Mouse (Mus musculus) megakaryocyte progenitor cell, adult 5-6 weeks (primary cell): Measurements from ENCODE around the gene Rps6. TPM values are rescaled to one million over a fixed set of nuclear protein-coding genes. Genes with fewer than 3 reads are reported as not detected.
"Not testable (repeated sequence)": the region's sequence is repeated elsewhere in the genome, so short reads cannot be mapped to it uniquely, and the experiment has no call there.

Experiments used
- ATAC-seq: replicated peaks from 2 replicates; pipeline ENCODE4 v1.8.0; 2016; ENCODE audit warnings: mild to moderate bottlenecking, moderate TSS enrichment, inconsistent platforms; ENCODE audit not compliant: poor library complexity
- total RNA-seq, 2 experiments: library from RNA; stranded (forward) in 1 of 2; stranded (reverse) in 1 of 2; fragments of 157-497, 149-512 nt in 1 of 2; fragments of 200-1000 nt in 1 of 2; gene quantifications; 2 replicates each; pipeline versions ENCODE4 v1.2.3 to v1.2.4; 2015 to 2017

The Rps6 gene
- total RNA-seq, 2 experiments from 2014 or later = 1,647 to 4,597 TPM

- ATAC-seq = no peak
Measured at GRCm38 (mm10) chr4:86852813-86853590, 4.2 kb downstream of the Rps6 start.

DNA sequence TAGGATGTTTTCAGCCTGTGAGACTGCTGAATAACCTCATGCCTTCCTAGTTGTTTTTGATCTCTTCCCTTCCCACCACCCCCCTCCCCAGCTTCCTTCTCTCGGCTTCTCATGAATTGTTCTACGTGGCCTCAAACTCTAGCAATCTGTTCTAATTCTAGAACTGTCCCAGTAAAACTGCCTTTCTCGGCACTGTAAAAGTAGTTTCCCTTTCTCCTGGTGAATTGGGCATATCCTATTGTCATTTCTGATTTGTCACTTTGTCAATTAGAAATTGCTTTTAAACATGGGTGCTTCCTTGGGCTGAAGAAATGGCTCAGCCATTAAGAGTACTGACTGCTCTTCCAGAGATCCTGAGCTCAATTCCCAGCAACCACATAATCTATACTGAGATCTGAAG is 5.2 kb downstream of the Rps6 start:
- ATAC-seq = 0 out of 2 replicates have a peak, but pooled peaks have one; percentile 16

DNA sequence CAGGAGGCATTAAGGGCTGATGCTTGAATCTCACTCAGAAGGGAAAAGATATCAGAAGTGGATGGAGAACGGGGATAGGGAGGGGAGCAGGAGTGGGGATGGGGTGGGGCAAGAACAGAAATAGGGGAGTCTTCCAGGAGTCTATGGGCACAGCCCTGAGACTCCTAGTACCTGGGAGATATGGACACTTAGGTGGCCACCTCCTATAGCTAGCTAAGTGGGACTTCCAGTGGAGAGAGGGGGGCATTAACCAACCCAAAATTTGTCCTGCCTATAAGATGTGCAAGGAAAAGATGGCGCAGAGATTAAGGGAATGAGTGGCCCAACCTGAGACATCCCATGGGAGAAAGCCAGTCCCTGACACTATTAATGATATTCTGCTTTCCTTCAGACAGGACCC is 5.9 kb downstream of the Rps6 start:
- ATAC-seq = no peak

- no peak for ATAC-seq
Measured at GRCm38 (mm10) chr4:86847246-86847645, 10.0 kb downstream of the Rps6 start.

DNA sequence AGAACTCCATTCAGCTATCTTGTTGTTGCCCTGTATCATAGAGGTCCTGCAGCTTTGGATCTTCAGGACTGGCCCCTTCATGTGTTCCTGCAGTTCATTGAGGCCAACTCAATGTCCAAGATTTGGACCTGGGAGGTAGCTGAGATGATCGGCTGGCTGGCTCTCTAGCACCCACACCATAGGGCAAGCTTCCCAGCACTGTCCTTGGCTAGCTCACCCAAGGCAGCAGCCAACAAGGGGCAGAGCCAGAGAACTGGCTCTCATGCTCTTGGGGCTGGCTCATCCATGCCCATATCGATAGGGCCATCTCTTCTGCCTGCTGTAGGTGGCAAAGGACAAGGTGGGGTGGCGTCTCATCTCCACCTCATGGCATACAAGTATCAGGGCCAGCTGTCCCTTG is 11.8 kb downstream of the Rps6 start:
- ATAC-seq = no peak

DNA sequence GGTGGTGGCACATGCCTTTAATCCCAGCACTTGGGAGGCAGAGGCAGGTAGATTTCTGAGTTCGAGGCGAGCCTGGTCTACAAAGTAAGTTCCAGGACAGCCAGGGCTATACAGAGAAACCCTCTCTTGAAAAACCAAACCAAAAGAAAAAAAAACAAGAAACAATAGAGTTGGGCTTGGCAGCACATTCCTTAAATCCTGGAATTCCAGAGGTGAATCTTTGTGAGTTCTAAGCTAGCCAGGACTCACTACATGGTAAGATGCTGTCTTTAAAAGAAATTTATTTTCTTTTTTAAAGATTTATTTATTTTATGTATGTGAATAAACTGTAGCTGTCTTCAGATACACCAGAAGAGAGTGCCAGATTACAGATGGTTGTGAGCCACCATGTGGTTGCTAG is 16.1 kb downstream of the Rps6 start:
- ATAC-seq = not testable (repeated sequence)

- ATAC-seq = no peak
Measured at GRCm38 (mm10) chr4:86831896-86832295, 25.3 kb downstream of the Rps6 start.

GRCm38 (mm10) chr4:86825143-86825542 is 32.1 kb downstream of the Rps6 start:
- peak; percentile 70 for ATAC-seq

DNA sequence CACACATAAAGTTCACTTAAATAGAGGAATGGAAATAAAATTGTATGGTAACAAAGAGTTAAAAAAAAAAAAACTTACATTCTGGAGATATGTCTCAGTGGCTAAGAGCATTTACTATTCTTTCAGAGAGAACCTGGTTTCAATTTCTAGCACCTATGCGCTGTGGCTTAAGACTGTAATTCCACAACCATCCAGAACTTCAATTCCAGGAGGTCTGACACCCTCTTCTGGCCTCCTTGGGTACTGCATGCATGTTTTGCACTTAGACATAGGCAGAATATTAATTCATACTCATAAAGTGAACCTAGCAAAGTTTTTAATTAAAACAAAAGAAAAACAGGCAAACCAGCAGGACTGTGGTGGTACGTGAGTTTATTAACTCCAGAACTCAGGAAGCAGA is 34.0 kb downstream of the Rps6 start:
- peak; percentile 94 for ATAC-seq

DNA sequence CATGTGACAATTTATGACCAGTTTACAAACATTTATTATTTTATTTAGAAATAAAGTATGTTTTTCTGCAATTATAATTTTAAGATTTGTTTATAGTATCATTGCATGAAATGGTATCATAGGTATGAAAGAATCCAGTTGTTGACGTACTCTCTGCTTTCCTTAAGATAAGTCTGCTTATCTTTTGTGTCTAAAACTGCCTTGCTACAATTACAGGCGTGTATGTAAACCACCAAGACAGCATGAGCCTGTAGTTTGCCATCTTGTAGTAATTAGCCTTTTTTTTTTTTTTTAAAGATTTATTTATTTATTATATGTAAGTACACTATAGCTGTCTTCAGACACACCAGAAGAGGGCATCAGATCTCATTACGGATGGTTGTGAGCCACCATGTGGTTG is 42.4 kb downstream of the Rps6 start:
- ATAC-seq = peak; percentile 52; the same call in 1 of the 2 replicates

DNA sequence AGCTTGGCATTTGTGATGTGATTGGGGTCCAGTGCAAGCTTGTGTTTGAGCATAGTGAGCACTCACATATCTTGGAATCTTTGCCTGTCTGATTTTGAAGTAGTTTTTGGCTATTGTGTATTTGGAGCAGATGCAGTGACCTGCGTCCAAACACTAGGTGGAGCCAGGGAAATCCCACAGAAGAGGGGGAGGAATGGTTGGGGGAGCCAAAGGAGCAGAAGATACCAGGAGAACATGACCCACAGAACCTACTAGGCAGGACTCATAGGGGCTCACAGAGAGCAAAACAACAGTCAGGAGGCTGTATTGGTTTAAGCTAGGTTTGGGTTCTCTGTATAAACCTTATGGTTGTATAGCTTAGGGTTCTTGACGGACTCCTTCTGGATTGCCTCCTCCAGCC is 46.6 kb downstream of the Rps6 start:
- ATAC-seq = peak; percentile 66

Other genes starting within 250 kb of the Rps6 start
- gene Haus6, start 245.4 kb downstream of the Rps6 start, total RNA-seq (2015) = 22.6 and 26.3 TPM in 2 replicates
- gene Haus6, start 245.4 kb downstream of the Rps6 start, total RNA-seq (2017) = 28.4 and 35.1 TPM in 2 replicates
- 40.5 and 58.5 TPM in 2 replicates for gene Plin2, start 187.4 kb downstream of the Rps6 start, total RNA-seq (2015)
- 75.9 and 78.3 TPM in 2 replicates for gene Plin2, start 187.4 kb downstream of the Rps6 start, total RNA-seq (2017)
- gene Dennd4c, start 108.9 kb downstream of the Rps6 start, total RNA-seq (2015) = 34.7 and 39.4 TPM in 2 replicates
- 18.9 and 28.7 TPM in 2 replicates for gene Dennd4c, start 108.9 kb downstream of the Rps6 start, total RNA-seq (2017)
- 0.84 and 2.2 TPM in 2 replicates for gene Acer2, start 17.0 kb upstream of the Rps6 start, total RNA-seq (2015)
- 1.1 and 2.5 TPM in 2 replicates for gene Acer2, start 17.0 kb upstream of the Rps6 start, total RNA-seq (2017)